Mouse (Mus musculus) ovary, adult 18-20 months (tissue): ENCODE results near the gene Fbf1.

Experiments used
- DNase-seq: peaks from one replicate; pipeline ENCODE4 v3.0.0; 2022; ENCODE audit warnings: low spot score, mixed read lengths

The Fbf1 gene

GRCm38 (mm10) chr11:116167884-116168439 lies at the start of gene Fbf1:
Gene Fbf1, minus strand, starts transcription at chr11:116168166.
- DNase-seq: peak; percentile 91

DNA sequence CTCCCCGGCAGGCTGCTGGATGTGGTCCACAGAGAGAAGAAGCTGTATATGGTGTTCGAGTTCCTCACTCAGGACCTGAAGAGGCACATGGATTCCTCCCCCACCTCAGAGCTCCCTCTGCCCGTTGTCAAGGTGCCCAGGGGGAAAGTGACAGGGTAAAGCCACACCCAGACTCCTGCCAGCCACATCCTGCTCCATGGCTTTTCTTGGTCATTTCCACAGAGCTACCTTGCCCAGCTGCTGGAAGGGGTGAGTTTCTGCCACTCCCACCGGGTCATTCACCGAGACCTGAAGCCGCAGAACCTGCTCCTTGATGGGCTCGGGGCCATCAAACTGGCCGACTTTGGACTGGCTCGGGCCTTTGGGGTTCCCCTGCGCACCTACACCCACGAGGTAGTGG lies 48.6 kb upstream of the Fbf1 start:
- no peak for DNase-seq

DNA sequence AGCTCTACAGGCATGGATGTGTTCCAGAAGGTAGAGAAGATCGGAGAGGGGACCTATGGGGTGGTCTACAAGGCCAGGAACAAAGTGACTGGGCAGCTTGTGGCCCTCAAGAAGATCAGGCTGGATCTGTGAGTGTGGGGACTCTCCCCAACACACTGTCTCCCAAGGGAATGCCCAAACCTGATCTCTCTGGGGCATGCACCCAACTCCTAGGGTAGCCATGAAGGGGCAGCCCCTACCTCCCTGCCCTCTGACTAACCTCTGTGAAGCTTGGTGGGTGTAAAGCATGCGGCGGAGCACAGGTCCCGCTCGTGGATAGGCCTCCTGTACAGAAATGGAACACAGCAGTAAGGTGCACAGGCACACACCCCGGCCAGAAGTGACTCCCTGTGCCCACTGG lies 48.0 kb upstream of the Fbf1 start:
- DNase-seq: no peak

- no peak for DNase-seq
Observed at GRCm38 (mm10) chr11:116215181-116215580, 47.2 kb upstream of the Fbf1 start.

DNA sequence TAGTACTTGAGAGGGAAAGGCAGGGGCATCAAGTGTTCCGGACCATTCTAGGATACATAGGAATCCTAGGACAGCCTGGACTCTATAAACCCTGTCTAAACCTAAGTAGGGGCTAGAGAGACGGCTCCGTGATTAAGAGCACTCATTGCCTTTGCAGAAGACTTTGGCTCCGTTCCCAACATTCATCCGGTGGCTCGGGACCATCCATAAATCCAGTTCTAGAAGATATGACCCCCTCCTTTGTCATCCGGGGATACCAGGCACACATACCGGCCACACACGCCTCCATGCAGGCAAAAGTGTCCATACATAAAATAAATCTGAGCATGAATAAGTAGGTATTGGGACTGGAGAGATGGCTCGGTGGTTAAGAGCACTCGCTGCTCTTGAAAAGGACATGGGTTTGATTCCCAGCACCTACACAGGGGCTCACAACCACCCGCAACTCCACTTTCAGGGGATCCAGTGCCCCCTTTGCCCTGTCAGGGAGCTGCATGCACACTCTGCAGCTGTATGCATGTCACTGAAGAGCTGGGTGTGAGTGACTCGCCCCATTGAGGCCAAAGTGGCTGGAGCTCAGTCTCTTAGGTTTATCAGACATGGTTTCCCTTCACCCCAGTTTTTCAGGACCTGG lies 46.0 kb upstream of the Fbf1 start:
- DNase-seq: no peak

DNA sequence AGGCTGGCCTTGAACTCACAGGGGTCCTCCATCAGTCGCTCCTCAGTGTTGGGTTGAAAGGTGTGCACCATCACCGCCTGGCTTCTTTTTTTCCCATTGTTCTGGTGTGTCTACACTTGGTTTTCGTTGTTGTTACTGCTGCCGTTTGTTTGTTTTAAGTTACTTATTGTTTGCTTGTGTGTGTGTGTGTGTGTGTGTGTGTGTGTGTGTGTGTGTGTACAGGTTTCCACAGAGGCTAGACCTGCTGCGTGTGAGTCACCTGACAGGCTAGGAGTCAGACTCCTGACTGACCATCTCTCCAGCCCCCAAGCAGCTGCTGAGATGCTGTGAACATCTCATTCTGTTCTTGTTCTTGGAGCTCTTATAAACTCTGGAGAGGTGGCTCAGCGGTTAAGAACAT lies 44.9 kb upstream of the Fbf1 start:
- DNase-seq: no peak

- no peak for DNase-seq
Observed at GRCm38 (mm10) chr11:116210696-116211095, 42.7 kb upstream of the Fbf1 start.

DNA sequence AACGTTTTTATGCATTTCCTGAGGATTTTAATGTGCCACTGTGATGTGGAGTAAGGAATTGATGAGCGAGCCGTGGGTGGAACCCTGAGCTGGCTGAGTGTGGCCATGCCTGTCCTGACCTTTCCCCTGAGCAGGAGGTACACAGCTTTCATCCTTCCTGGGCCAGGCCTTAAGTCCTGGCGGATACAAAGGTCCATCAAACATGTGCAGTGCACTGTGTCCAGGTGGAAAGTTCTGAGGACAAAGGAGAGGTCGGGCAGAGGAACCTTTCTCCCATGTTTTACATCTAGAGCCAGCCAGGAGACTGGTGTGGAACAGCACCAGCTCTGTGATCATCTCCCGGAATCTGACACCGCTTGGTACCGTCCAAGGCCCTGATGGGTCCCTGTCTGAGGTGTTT lies 41.3 kb upstream of the Fbf1 start:
- DNase-seq: no peak

- DNase-seq: no peak
Observed at GRCm38 (mm10) chr11:116208660-116209059, 40.7 kb upstream of the Fbf1 start.

DNA sequence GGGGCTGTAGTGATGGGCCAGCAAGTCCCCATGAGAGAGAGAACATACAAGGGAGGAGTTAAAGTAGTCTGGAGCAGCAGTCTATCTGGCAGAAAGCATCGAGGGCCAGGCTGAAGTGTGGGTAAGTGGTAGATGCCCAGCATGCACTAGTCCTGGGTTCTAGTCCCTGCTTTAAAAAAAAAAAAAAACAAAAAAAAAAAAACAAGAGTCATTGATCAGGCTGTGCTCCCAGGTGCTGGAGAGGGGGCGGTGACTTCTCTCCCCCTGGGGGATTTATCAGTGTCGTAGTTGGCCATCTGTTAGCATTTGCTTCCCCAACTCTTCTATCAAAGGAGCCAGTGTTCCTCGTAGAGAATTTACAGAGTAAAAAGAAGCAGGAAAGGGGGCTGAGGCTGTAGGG lies 38.7 kb upstream of the Fbf1 start:
- DNase-seq: no peak

DNA sequence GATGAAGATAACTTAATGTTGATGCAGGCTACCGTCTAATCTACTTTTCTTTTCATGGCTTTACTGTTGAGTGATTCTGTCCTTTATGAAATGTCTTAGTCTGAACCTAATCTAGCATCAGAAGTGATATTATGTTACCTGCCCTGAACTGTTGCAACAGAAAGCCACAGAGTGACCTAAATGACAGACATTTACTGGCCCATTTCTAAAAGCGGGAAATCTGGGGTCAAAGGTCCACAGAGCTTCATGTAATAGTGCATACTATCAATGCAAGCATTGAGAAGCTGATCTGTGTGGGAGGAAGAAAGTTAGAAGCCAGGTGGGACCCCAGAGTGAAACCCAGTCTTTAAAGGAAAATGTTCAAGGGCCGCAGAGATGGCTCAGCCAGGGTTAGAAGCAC lies 35.2 kb upstream of the Fbf1 start:
- no peak for DNase-seq

DNA sequence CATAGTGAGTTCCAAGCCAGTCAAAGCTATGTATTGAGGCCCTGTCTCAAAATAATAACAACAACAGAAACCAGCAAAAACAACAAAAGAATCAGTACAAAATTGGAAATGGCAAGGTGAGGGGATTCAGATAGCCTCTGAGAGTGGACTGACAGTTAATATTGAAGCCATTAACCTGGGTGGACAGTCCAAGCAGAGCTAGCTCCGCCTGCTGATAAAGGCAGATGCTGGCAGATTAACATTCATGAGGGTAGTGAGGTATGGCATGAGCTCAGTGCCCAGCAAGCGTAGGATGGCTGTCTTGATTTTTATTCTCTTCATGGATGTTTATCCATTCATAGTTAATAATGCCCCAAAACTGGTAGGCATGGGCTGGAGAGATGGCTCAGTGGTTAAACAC lies 33.2 kb upstream of the Fbf1 start:
- DNase-seq: no peak

- peak; percentile 96 for DNase-seq
Observed at GRCm38 (mm10) chr11:116198639-116199531, 30.9 kb upstream of the Fbf1 start, which contains the start of the genes Ten1 and Acox1. Gene Ten1, plus strand, starts transcription at chr11:116198855. Gene Acox1, minus strand, starts transcription at chr11:116199045.

DNA sequence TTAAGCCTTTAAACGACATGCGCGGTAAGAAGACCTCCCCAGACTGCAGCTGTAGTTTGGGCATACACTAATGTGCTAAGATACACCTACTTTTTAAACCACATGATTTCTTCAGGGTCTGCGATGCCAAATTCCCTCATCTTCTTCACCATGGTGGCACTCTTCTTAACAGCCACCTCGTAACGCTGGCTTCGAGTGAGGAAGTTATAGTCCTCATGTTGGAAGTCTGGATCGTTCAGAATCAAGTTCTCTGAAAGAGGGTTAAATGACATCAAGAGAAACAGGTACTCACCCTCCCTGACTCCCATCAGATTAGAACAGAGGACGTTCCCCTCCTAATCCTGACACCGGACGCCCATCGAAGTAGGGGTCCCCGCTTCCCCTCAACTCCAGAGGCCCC lies 30.2 kb upstream of the Fbf1 start:
- DNase-seq: no peak

- DNase-seq: no peak
Observed at GRCm38 (mm10) chr11:116197584-116197906, 29.6 kb upstream of the Fbf1 start.

- no peak for DNase-seq
Observed at GRCm38 (mm10) chr11:116196866-116197583, 29.1 kb upstream of the Fbf1 start.

GRCm38 (mm10) chr11:116196336-116196735 lies 28.4 kb upstream of the Fbf1 start:
- no peak for DNase-seq

GRCm38 (mm10) chr11:116195252-116195651 lies 27.3 kb upstream of the Fbf1 start:
- no peak for DNase-seq

GRCm38 (mm10) chr11:116194619-116195018 lies 26.7 kb upstream of the Fbf1 start:
- DNase-seq: no peak

DNA sequence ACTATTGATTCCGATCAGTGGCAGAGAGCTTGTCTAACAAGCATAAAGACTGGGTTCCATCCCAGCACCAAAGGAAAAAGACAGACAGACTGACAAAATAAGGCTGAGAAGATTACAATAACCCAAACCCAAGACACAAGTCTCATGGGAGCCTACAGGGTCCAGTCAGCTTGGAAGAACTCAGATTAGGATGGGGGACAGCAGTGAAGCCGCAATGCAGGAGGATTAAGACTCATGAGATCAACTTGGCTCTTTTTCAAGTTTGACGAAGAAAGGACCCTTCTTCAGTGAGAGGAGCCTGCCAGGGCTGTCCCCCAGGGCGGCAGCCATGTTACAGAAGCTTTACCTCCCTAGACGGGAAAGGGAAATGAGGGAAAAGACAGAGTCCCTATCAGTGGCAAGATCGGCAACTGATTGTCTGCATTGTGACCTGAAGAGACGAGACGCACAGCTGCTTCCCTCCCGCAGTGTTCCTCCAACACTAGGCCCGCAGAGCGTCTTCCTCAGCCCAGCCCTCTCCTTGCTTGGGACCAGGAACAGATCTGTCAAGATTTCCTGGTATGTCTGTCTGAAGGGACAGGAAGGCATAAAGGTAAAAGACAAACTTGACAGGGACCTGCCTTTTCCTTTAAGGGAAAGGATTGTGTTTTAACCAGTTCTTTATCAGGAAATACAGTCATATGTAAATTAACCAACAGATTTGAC lies 19.4 kb upstream of the Fbf1 start:
- DNase-seq: no peak

GRCm38 (mm10) chr11:116186360-116186759 lies 18.4 kb upstream of the Fbf1 start:
- DNase-seq: no peak

GRCm38 (mm10) chr11:116185836-116186235 lies 17.9 kb upstream of the Fbf1 start:
- no peak for DNase-seq
